Mouse (Mus musculus): ENCODE measurements at regions not wholly inside any gene's neighbourhood (a gene's known extent, or its start where the extent isn't known, plus 50 kb on each side); places are given as distances from the start of the nearest gene placed in this dataset.

DNA sequence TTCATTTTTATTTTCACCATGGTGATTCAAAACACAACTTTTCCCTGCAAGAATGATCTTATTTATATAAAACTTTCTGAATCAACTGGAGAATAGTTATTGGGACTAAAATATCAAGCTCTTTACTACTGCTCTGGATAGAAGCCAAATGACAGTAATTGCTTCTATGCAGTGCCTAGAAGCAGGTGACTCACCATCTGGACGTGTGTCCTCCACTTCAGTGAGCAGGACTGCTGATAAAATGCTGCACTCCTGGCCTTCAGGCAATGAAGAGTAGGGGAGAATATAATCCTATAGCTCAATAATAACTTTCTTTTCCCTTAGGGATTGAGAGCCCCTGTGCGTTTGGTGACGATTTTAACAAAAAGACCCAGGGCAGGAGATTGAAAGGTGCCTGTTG lies 357.3 kb downstream of the Prr30 start:
- no peak for DNase-seq (ENCODE audit: low spot score in 2 of 2)
- no peak for TF ChIP-seq CTCF (conservative IDR thresholded peaks at IDR 0.05)
- Histone ChIP-seq H3K27ac (no peak overlapping the region), H3K4me3 (no peak overlapping the region)

All from layer of hippocampus, adult 2 months (tissue).